Mouse (Mus musculus) ES-Bruce4 (cell line): ENCODE measurements around the gene Thsd7b.

Experiments
- CTCF ChIP-seq: IDR thresholded peaks from one replicate; pipeline ENCODE4 v1.8.1; 2011; ENCODE audit warnings: low read depth, low read length
- EP300 ChIP-seq: IDR thresholded peaks from 2 replicates; pipeline ENCODE4 v1.6.1; 2011; ENCODE audit warnings: low read depth, low read length; ENCODE audit not compliant: insufficient read depth
- POLR2A ChIP-seq: IDR thresholded peaks from one replicate; pipeline ENCODE4 v1.8.1; 2011; ENCODE audit warnings: low read length; ENCODE audit not compliant: insufficient read depth

DNA sequence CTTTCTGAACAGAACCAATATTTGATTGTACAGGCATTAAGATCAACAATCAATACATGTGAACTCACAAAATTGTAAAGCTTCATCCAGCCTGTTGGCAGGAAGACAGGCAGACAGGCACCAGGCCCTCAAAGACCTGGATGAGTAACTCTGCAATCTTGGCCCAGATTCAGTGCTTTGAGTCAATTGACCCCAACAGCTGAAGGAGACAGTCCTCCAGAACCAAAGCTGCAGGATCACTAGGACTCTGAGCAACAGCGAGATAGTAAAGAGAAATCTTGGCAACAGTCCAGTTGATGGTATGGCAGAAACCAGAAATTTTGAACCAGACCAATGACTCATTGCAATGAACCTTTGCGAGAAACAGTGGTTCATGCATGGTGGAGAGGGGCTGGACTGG, 458.9 kb downstream of the Thsd7b start:
- TF ChIP-seq CTCF (no peak), POLR2A (no peak), EP300 (no peak)
